Mouse (Mus musculus) neutrophil, adult 59 days (primary cell): Measurements from ENCODE around the gene Otogl. TPM values are rescaled to one million over a fixed set of nuclear protein-coding genes. Genes with fewer than 3 reads are reported as not detected.

Source experiments
- total RNA-seq, 2 experiments: library from RNA; stranded (reverse); gene quantifications; 1 replicate in 1 of 2; 2 replicates in 1 of 2; pipeline ENCODE4 v1.2.4; 2023

Otogl gene
- under 1 TPM; 0.64 to 0.69 TPM for total RNA-seq

GRCm38 (mm10) chr10:107912084-107912573 is at the start of gene Otogl:
Gene Otogl, minus strand, starts transcription at chr10:107912134.

GRCm38 (mm10) chr10:107719806-107720205 is 192.1 kb downstream of the Otogl start, which contains the start of gene Ptprq:
Gene Ptprq, minus strand, starts transcription at chr10:107720051.

Other genes with a start within 250 kb of the Otogl start
- gene Ptprq, start 192.1 kb downstream of the Otogl start, total RNA-seq, result not detected